Mouse (Mus musculus) stomach, embryonic 16.5 days (tissue): ENCODE results near the gene Clcn1. TPM values are rescaled to one million over a fixed set of nuclear protein-coding genes. Genes with fewer than 3 reads are reported as not detected.
A peak's percentile ranks its signal among the peaks of the same experiment; 100 is the strongest.

Experiments used
- ATAC-seq: fragments of 200-750 bp; cut with Nextera tagmentation; 2 replicates; pipeline ENCODE4 v1.8.0; 2017; ENCODE audit warnings: moderate number of reproducible peaks, moderate TSS enrichment; ENCODE audit not compliant: insufficient read depth, low FRiP score
- H3K27ac ChIP-seq: fragments of 300-500 bp; sonication (generic); 2 replicates; pipeline ENCODE4 v1.5.1; 2014; ENCODE audit warnings: low read length
- H3K27me3 ChIP-seq: fragments of 300-500 bp; sonication (generic); 2 replicates; pipeline ENCODE4 v1.6.1; 2014; ENCODE audit warnings: low read length, control low read depth, mixed read lengths; ENCODE audit not compliant: control insufficient read depth, insufficient read depth
- H3K36me3 ChIP-seq: fragments of 300-500 bp; sonication (generic); 2 replicates; pipeline ENCODE4 v1.6.1; 2014; ENCODE audit warnings: low read length; ENCODE audit not compliant: control insufficient read depth, insufficient read depth
- H3K4me1 ChIP-seq: fragments of 300-500 bp; sonication (generic); 2 replicates; pipeline ENCODE4 v1.6.1; 2014; ENCODE audit warnings: low read length, control low read depth, mixed read lengths; ENCODE audit not compliant: control insufficient read depth, insufficient read depth
- H3K4me2 ChIP-seq: fragments of 300-500 bp; sonication (generic); 2 replicates; pipeline ENCODE4 v1.6.1; 2014; ENCODE audit warnings: low read depth, low read length, mixed read lengths
- H3K4me3 ChIP-seq: fragments of 300-500 bp; sonication (generic); replicated peaks from 2 replicates; pipeline ENCODE4 v1.5.1; 2014; ENCODE audit warnings: mild to moderate bottlenecking, low read length
- H3K9ac ChIP-seq: fragments of 300-500 bp; sonication (generic); 2 replicates; pipeline ENCODE4 v1.6.1; 2014; ENCODE audit warnings: low read length
- H3K9me3 ChIP-seq: fragments of 300-500 bp; sonication (generic); replicated peaks from 2 replicates; pipeline ENCODE4 v1.6.1; 2016; ENCODE audit warnings: low read length, control low read depth; ENCODE audit not compliant: control insufficient read depth
- WGBS: fragments of 180-500 bp; shearing (Covaris S2); extraction: QIAGEN DNeasy Blood & Tissue Kit; methylation state at CpG from one replicate; pipeline ENCODE4 v1.1.7; 2014; 5-methylcytosine and 5-hydroxymethylcytosine counted together
- polyA plus RNA-seq: library from polyadenylated mRNA; unstranded; fragments of >200 nt; fragmentation: Nextera tagmentation; extraction: Ambion mirVana; gene quantifications from 2 replicates; pipeline ENCODE4 v1.2.1, GENCODE M21; 2015

The Clcn1 gene
- 0.10 and 0.18 TPM in 2 replicates for polyA plus RNA-seq

DNA sequence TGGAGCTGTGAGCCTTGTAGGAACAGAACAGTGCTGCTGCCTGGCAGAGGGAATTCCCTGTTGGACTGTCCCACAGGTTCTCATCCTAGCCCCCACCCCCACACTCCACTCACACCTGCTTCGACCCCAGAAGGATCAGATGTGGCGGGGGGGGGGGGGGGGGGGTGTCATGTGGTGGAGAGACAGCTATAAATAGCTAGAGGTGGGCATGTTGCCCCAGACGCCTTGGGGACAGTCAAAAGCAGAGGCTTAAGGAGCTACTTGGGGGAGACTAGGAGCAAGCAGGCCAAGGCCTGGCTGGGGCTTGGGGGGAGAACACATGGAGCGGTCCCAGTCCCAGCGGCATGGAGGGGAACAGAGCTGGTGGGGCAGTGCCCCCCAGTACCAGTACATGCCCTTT is at the start of gene Clcn1:
TSS of gene Clcn1 (plus strand) at position 238 of the 400 bp plus-strand sequence.
- H3K4me1 ChIP-seq = no peaks in the 10 kb centered on the region
- peaks cover 10% of the 10 kb centered on the region; the same call in 1 of the 2 replicates for H3K36me3 ChIP-seq
- ATAC-seq = no peak
- H3K4me3 ChIP-seq = no peak within 1 kb of the TSS
- no peaks in the 10 kb centered on the region for H3K9me3 ChIP-seq
- H3K9ac ChIP-seq = no peak within 1 kb of the TSS
- no peak within 1 kb of the TSS for H3K4me2 ChIP-seq
- H3K27ac ChIP-seq = no peak within 1 kb of the TSS
- 71% methylated on average over 4 of the region's 5 CpGs for WGBS
- H3K27me3 ChIP-seq = no peaks in the 10 kb centered on the region

DNA sequence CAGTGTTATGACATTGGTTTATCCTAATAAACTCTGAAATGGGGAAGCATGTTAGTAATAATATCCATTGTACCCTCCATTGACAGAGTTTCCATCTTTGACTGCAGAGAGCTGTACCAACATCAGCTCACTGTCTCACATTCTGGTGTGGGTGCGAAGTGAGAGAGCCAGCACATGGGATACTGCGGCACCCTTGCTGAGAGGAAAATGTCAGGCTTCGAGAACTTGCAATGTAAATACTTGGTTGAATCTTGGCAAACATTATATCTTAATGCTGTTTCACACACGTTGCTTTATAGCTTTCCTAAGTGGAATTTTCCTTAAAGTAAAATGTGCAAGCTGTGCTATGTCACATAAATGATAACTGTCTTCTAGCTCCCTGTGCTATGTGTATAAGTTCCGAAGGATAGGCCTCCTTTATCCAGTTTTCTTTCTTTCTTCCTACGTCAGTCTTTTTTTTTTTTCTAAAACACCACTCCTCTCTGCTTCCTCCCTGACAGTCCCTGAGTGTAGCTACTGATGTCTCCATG is 49.1 kb upstream of the Clcn1 start:
- Histone ChIP-seq H3K4me2 (no peak overlapping the region), H3K27me3 (no peaks in the 10 kb centered on the region), H3K9me3 (no peaks in the 10 kb centered on the region), H3K9ac (no peak overlapping the region), H3K4me3 (no peak overlapping the region), H3K4me1 (no peaks in the 10 kb centered on the region), H3K36me3 (no peaks in the 10 kb centered on the region), H3K27ac (no peak overlapping the region)
- WGBS = 46% methylated on average over 6 of the region's 6 CpGs
- no peak for ATAC-seq

GRCm38 (mm10) chr6:42241311-42242045 is 45.0 kb upstream of the Clcn1 start:
- H3K27ac ChIP-seq = no peak overlapping the region
- no peak overlapping the region for H3K4me2 ChIP-seq
- H3K4me3 ChIP-seq = no peak overlapping the region
- H3K9ac ChIP-seq = no peak overlapping the region
- 62% methylated on average over 6 of the region's 6 CpGs for WGBS
- no peaks in the 10 kb centered on the region for H3K36me3 ChIP-seq
- no peaks in the 10 kb centered on the region for H3K27me3 ChIP-seq
- H3K4me1 ChIP-seq = 0 out of 2 replicates have a peak, but pooled peaks cover 3% of the 10 kb centered on the region
- H3K9me3 ChIP-seq = no peaks in the 10 kb centered on the region
- no peak for ATAC-seq

GRCm38 (mm10) chr6:42245711-42246353 is 40.7 kb upstream of the Clcn1 start, which contains the start of gene Gstk1:
Gstk1 (plus strand) TSS chr6:42245935.
- Histone ChIP-seq H3K27me3 (no peaks in the 10 kb centered on the region), H3K4me1 (0 out of 2 replicates have a peak, but pooled peaks cover 3% of the 10 kb centered on the region), H3K36me3 (no peaks in the 10 kb centered on the region), H3K9me3 (no peaks in the 10 kb centered on the region), H3K4me3 (peak within 1 kb of the TSS; percentile 50), H3K9ac (peak within 1 kb of the TSS; percentile 53), H3K27ac (no peak within 1 kb of the TSS), H3K4me2 (peak within 1 kb of the TSS; percentile 76)
- 2% methylated on average over 28 of the region's 28 CpGs for WGBS
- ATAC-seq = peak; percentile 99

GRCm38 (mm10) chr6:42247173-42247572 is 39.3 kb upstream of the Clcn1 start:
- Histone ChIP-seq H3K4me1 (0 out of 2 replicates have a peak, but pooled peaks cover 3% of the 10 kb centered on the region), H3K36me3 (no peaks in the 10 kb centered on the region), H3K27ac (no peak overlapping the region), H3K9me3 (no peaks in the 10 kb centered on the region), H3K4me2 (no peak overlapping the region; the same call in 1 of the 2 replicates), H3K27me3 (no peaks in the 10 kb centered on the region), H3K9ac (no peak overlapping the region), H3K4me3 (no peak overlapping the region)
- 19% methylated on average over 8 of the region's 8 CpGs for WGBS
- ATAC-seq = peak; percentile 9; the same call in 1 of the 2 replicates

DNA sequence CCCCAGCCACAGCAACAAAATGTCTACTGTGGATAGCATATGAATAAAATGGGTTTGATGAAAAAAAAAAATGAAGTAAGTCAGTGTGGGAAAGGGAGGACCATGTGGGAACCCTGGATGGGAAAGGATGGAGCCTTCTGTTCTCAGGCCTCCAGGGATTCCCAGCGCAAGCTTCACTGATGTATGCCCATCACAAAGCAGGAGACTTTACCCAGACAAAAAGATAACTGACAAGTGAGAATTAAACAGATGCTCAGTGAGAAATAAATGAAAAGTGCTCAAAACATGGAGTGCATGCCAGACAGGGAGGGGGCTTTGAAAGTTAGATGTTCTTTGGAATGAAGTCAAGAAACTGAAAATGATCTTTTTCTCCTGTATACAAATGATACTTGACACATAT is 38.5 kb upstream of the Clcn1 start:
- Histone ChIP-seq H3K27ac (no peak overlapping the region), H3K4me3 (no peak overlapping the region), H3K4me2 (no peak overlapping the region), H3K27me3 (no peaks in the 10 kb centered on the region), H3K36me3 (no peaks in the 10 kb centered on the region), H3K9ac (no peak overlapping the region), H3K9me3 (no peaks in the 10 kb centered on the region), H3K4me1 (0 out of 2 replicates have a peak, but pooled peaks cover 3% of the 10 kb centered on the region)
- ATAC-seq = no peak
- WGBS = 93% methylated on average over 1 of the region's 1 CpGs

- WGBS = 81% methylated on average over 4 of the region's 4 CpGs
- no peaks in the 10 kb centered on the region for H3K27me3 ChIP-seq
- ATAC-seq = no peak
- no peaks in the 10 kb centered on the region for H3K9me3 ChIP-seq
- no peak overlapping the region for H3K27ac ChIP-seq
- H3K4me1 ChIP-seq = no peaks in the 10 kb centered on the region
- no peak overlapping the region for H3K4me2 ChIP-seq
- no peak overlapping the region for H3K9ac ChIP-seq
- no peak overlapping the region for H3K4me3 ChIP-seq
- H3K36me3 ChIP-seq = no peaks in the 10 kb centered on the region
Measured at GRCm38 (mm10) chr6:42251791-42252190, 34.7 kb upstream of the Clcn1 start.

DNA sequence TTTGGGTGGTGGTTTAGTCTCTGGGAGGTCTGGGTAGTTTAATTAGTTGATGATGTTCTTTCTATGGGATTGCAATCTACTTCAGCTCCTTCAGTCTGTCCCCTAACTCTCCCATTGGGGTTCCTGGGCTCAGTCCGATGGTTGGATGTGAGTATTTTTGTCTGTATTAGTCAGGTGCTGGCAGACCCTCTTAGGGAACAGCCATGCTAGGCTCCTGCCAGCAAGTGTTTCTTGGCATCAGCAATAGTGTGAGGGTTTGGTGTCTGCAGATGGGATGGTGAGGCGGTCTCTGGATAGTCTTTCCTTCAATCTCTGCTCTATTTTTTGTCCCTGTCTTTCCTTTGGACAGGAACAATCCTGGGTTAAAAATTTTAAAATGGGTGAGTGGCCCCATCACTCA is 33.4 kb upstream of the Clcn1 start:
- H3K9me3 ChIP-seq = no peaks in the 10 kb centered on the region
- no peaks in the 10 kb centered on the region for H3K4me1 ChIP-seq
- no peak overlapping the region for H3K9ac ChIP-seq
- ATAC-seq = no peak
- 92% methylated on average over 2 of the region's 2 CpGs for WGBS
- no peak overlapping the region for H3K4me2 ChIP-seq
- H3K36me3 ChIP-seq = no peaks in the 10 kb centered on the region
- H3K4me3 ChIP-seq = no peak overlapping the region
- no peaks in the 10 kb centered on the region for H3K27me3 ChIP-seq
- no peak overlapping the region for H3K27ac ChIP-seq

DNA sequence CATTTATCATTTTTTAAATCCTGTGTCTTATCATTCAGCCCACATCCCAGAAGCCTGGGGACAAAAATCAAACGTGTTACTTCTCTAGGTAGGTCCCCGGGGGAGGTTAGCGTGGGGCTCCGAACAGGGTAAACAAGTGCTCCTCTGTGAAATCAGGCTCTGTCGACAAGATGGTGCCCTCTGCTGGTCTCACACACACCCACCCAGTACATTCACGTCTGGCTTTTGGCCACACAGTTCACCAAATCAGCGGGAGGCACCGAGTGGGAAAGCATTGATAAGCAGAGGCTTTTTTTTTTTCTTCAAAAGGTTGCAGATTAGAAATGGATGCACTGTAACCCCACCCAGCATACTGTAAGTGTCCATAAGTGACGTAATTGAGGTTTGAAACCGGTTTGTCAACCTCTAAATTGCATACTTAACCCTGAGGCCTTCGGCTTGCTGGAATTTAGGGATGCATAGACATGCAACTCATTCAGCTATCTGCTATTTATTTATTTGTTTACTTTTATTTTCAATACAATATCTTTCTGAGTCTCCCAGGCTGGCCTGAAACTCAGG is 29.1 kb upstream of the Clcn1 start:
- Histone ChIP-seq H3K4me2 (0 out of 2 replicates have a peak overlapping the region, but pooled peaks have one; percentile 23), H3K9me3 (no peaks in the 10 kb centered on the region), H3K36me3 (no peaks in the 10 kb centered on the region), H3K4me1 (no peaks in the 10 kb centered on the region), H3K27me3 (no peaks in the 10 kb centered on the region), H3K27ac (no peak overlapping the region), H3K4me3 (no peak overlapping the region), H3K9ac (no peak overlapping the region)
- 15% methylated on average over 11 of the region's 11 CpGs for WGBS
- peak; percentile 35 for ATAC-seq
